ENCODE assay signal across 7 mouse cellular contexts in the genomic region with DNA sequence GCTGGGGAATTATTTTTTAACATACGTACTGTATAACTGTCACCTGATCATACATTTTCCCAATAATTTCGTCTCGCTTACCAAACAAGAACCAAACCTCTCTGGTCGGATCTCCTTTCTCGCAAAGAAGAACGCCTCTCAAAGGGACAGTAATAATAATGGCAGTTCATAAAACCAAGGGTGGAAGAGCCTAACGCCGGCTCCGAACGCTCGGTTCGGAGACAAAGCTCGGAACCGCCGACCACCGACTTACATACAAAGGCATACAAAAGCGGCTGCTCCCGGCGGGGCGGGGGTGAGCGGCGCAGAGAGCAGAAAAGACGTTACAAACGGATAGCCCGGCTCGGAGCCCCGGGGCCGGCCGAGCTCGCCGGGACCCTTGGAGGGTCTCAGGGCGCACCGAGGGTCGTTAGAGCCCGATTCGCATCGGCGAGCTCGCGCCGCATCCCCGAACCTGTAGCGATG. TPM values are rescaled to one million over a fixed set of nuclear protein-coding genes. Genes with fewer than 3 reads are reported as not detected.
DNase-seq lines count a peak whose midpoint lies in the region; ATAC-seq and TF ChIP-seq lines count a peak whose summit lies in the region.

No protein-coding gene starts in this region.

- peaks cover 8% of the 10 kb centered on the region; the same call in 1 of the 2 replicates for H3K4me1 ChIP-seq in embryonic facial prominence, embryonic 13.5 days
- no peaks in the 10 kb centered on the region; the same call in 1 of the 2 replicates for H3K4me1 ChIP-seq in intestine, postnatal 0 days (replicated peaks; ENCODE audit: control insufficient read depth, insufficient read depth, low read length)
- H3K4me1 ChIP-seq in midbrain, embryonic 14.5 days (ENCODE audit: control insufficient read depth, insufficient read depth, low read length): peaks cover 10% of the 10 kb centered on the region; the same call in 1 of the 2 replicates

- no peak for TF ChIP-seq CTCF in intestine, postnatal 0 days (IDR thresholded peaks at IDR 0.05; ENCODE audit: low read depth)

- peak overlapping the region; percentile 79 for H3K27ac ChIP-seq in embryonic facial prominence, embryonic 13.5 days
- peak overlapping the region; percentile 98 for H3K27ac ChIP-seq in intestine, postnatal 0 days (ENCODE audit: low read depth, low read length)
- peak overlapping the region; percentile 98 for H3K27ac ChIP-seq in midbrain, embryonic 14.5 days (replicated peaks; ENCODE audit: low read depth, low read length)

- peaks cover 22% of the 10 kb centered on the region for H3K27me3 ChIP-seq in embryonic facial prominence, embryonic 13.5 days
- H3K27me3 ChIP-seq in intestine, postnatal 0 days (replicated peaks; ENCODE audit: control insufficient read depth, insufficient read depth, low read length): 0 out of 2 replicates have a peak, but pooled peaks cover 3% of the 10 kb centered on the region
- H3K27me3 ChIP-seq in midbrain, embryonic 14.5 days (ENCODE audit: control insufficient read depth, insufficient read depth, low read length): no peaks in the 10 kb centered on the region

- intact Hi-C loops in left cerebral cortex, postnatal 4 days (cut with DNase I): no loop called here

- peak; percentile 34 to 52 for DNase-seq in left cerebral cortex, adult 18-20 months (ENCODE audit: low spot score in 2 of 2)
- DNase-seq in left cerebral cortex, postnatal 4 days: no peak
- DNase-seq in Muller cell, postnatal 12 days (ENCODE audit: inconsistent ontology term): peak; percentile 42
- peak; percentile 79 for DNase-seq in midbrain, embryonic 14.5 days
- DNase-seq in cerebellum, adult 8-10 months: no peak

- H3K4me2 ChIP-seq in embryonic facial prominence, embryonic 13.5 days: peak overlapping the region; percentile 67
- peak overlapping the region; percentile 87 for H3K4me2 ChIP-seq in intestine, postnatal 0 days (replicated peaks; ENCODE audit: low read depth)
- H3K4me2 ChIP-seq in midbrain, embryonic 14.5 days (ENCODE audit: low read length): peak overlapping the region; percentile 68

- H3K36me3 ChIP-seq in embryonic facial prominence, embryonic 13.5 days: no peaks in the 10 kb centered on the region
- H3K36me3 ChIP-seq in intestine, postnatal 0 days (ENCODE audit: control insufficient read depth, insufficient read depth): no peaks in the 10 kb centered on the region
- H3K36me3 ChIP-seq in midbrain, embryonic 14.5 days (ENCODE audit: control insufficient read depth, insufficient read depth, low read length): no peaks in the 10 kb centered on the region

- under 1% methylated on average over 43 of the region's 43 CpGs for WGBS in embryonic facial prominence, embryonic 13.5 days
- under 1% methylated on average over 43 of the region's 43 CpGs for WGBS in intestine, postnatal 0 days
- WGBS in midbrain, embryonic 14.5 days: under 1% methylated on average over 43 of the region's 43 CpGs

- peak overlapping the region; percentile 84 for H3K9ac ChIP-seq in embryonic facial prominence, embryonic 13.5 days
- H3K9ac ChIP-seq in intestine, postnatal 0 days (ENCODE audit: low read depth, low read length): peak overlapping the region; percentile 90
- H3K9ac ChIP-seq in midbrain, embryonic 14.5 days (replicated peaks; ENCODE audit: low read length): peak overlapping the region; percentile 98

- no peaks in the 10 kb centered on the region for H3K9me3 ChIP-seq in embryonic facial prominence, embryonic 13.5 days
- H3K9me3 ChIP-seq in intestine, postnatal 0 days (ENCODE audit: control insufficient read depth): no peaks in the 10 kb centered on the region
- no peaks in the 10 kb centered on the region for H3K9me3 ChIP-seq in midbrain, embryonic 14.5 days (ENCODE audit: control insufficient read depth, low read length)

- H3K4me3 ChIP-seq in embryonic facial prominence, embryonic 13.5 days: peak overlapping the region; percentile 96
- H3K4me3 ChIP-seq in intestine, postnatal 0 days (ENCODE audit: low read depth, low read length): peak overlapping the region; percentile 99
- peak overlapping the region; percentile 92 for H3K4me3 ChIP-seq in midbrain, embryonic 14.5 days (replicated peaks; ENCODE audit: low read depth, low read length)

- ATAC-seq in embryonic facial prominence, embryonic 13.5 days (ENCODE audit: insufficient number of reproducible peaks, insufficient read depth, low FRiP score, low TSS enrichment, low read depth): no peak; the same call in 1 of the 2 replicates
- ATAC-seq in intestine, postnatal 0 days: peak; percentile 3; the same call in 1 of the 2 replicates
- ATAC-seq in midbrain, embryonic 14.5 days (ENCODE audit: low FRiP score, low TSS enrichment): no peak

RNA-seq across cellular contexts. Expression of a gene that starts 0.8 kb away (rescaled TPM):
- 100 to 1,000 TPM; 130 to 131 TPM for total RNA-seq in left cerebral cortex, adult 18-20 months (2021)
- 100 to 1,000 TPM; 178 to 181 TPM for total RNA-seq in left cerebral cortex, postnatal 4 days (2021)
- polyA plus RNA-seq in embryonic facial prominence, embryonic 13.5 days (2015; fragmentation: Nextera tagmentation; extraction: Ambion mirVana): 51.6 and 61.0 TPM in 2 replicates
- polyA plus RNA-seq in intestine, postnatal 0 days (2015; fragmentation: Nextera tagmentation; extraction: Ambion mirVana): 81.9 and 83.1 TPM in 2 replicates
- polyA plus RNA-seq in midbrain, embryonic 14.5 days (2014; fragmentation: Nextera tagmentation; extraction: Ambion mirVana): 244 and 294 TPM in 2 replicates

RNA-seq across cellular contexts. Expression of a gene that starts 38.4 kb away (rescaled TPM):
- total RNA-seq in left cerebral cortex, adult 18-20 months (2021): not detected
- not detected for total RNA-seq in left cerebral cortex, postnatal 4 days (2021)
- polyA plus RNA-seq in embryonic facial prominence, embryonic 13.5 days (2015; fragmentation: Nextera tagmentation; extraction: Ambion mirVana): 0.61 and 0.77 TPM in 2 replicates
- polyA plus RNA-seq in intestine, postnatal 0 days (2015; fragmentation: Nextera tagmentation; extraction: Ambion mirVana): 14.0 and 14.7 TPM in 2 replicates
- polyA plus RNA-seq in midbrain, embryonic 14.5 days (2014; fragmentation: Nextera tagmentation; extraction: Ambion mirVana): 0.17 TPM in 1 of 2 replicates, not detected in the other

RNA-seq across cellular contexts. Expression of a gene that starts 41.9 kb away (rescaled TPM):
- total RNA-seq in left cerebral cortex, adult 18-20 months (2021): 10 to 100 TPM; 65.9 to 71.6 TPM
- 10 to 100 TPM; 76.0 to 82.0 TPM for total RNA-seq in left cerebral cortex, postnatal 4 days (2021)
- 51.3 and 59.1 TPM in 2 replicates for polyA plus RNA-seq in embryonic facial prominence, embryonic 13.5 days (2015; fragmentation: Nextera tagmentation; extraction: Ambion mirVana)
- polyA plus RNA-seq in intestine, postnatal 0 days (2015; fragmentation: Nextera tagmentation; extraction: Ambion mirVana): 36.1 TPM in 2 replicates
- 58.4 and 69.3 TPM in 2 replicates for polyA plus RNA-seq in midbrain, embryonic 14.5 days (2014; fragmentation: Nextera tagmentation; extraction: Ambion mirVana)

Comparison
In these comparisons a context has a peak if more than half of its experiments do, and no peak if none do; other contexts are left out.
1. DNase-seq: peak in left cerebral cortex, adult 18-20 months (2 of 2), Muller cell, postnatal 12 days (single experiment) and midbrain, embryonic 14.5 days (single experiment); none in left cerebral cortex, postnatal 4 days (single experiment) and cerebellum, adult 8-10 months (single experiment).
2. Peak in every context shown above with its lines, with median percentiles within 50 percentile points of each other: H3K27ac ChIP-seq, H3K4me2 ChIP-seq, H3K4me3 ChIP-seq and H3K9ac ChIP-seq.